Mouse (Mus musculus) midbrain, embryonic 10.5 days (tissue): Measurements from ENCODE around the gene Dck. TPM values are rescaled to one million over a fixed set of nuclear protein-coding genes. Genes with fewer than 3 reads are reported as not detected.

Source experiments
- DNase-seq: peaks from one replicate; pipeline ENCODE4 v3.0.0-alpha.2; 2017; ENCODE audit warnings: low spot score
- H3K27ac ChIP-seq: fragments of 300-500 bp; sonication (generic); replicated peaks from 2 replicates; pipeline ENCODE4 v1.5.1; 2016; ENCODE audit warnings: mild to moderate bottlenecking
- H3K27me3 ChIP-seq: fragments of 300-500 bp; sonication (generic); 2 replicates; pipeline ENCODE4 v1.6.1; 2016; ENCODE audit warnings: low read depth, mild to moderate bottlenecking; ENCODE audit not compliant: poor library complexity, severe bottlenecking
- H3K36me3 ChIP-seq: fragments of 300-500 bp; sonication (generic); 2 replicates; pipeline ENCODE4 v1.6.1; 2016; ENCODE audit warnings: mild to moderate bottlenecking, moderate library complexity
- H3K4me1 ChIP-seq: fragments of 300-500 bp; sonication (generic); 2 replicates; pipeline ENCODE4 v1.6.1; 2016
- H3K4me3 ChIP-seq: fragments of 300-500 bp; sonication (generic); 2 replicates; pipeline ENCODE4 v1.5.1; 2016; ENCODE audit warnings: mild to moderate bottlenecking, moderate library complexity
- H3K9me3 ChIP-seq: fragments of 300-500 bp; sonication (generic); replicated peaks from 2 replicates; pipeline ENCODE4 v1.6.1; 2016; ENCODE audit warnings: mild to moderate bottlenecking
- WGBS: fragments of 180-500 bp; shearing (Covaris S2); methylation state at CpG from one replicate; pipeline ENCODE4 v1.1.7; 2016; 5-methylcytosine and 5-hydroxymethylcytosine counted together
- polyA plus RNA-seq: library from polyadenylated mRNA; unstranded; fragments of >200 nt; fragmentation: Nextera tagmentation; extraction: Ambion mirVana; gene quantifications from 2 replicates; pipeline ENCODE4 v1.2.1, GENCODE M21; 2016

Gene Dck
- polyA plus RNA-seq, 1 experiment from 2014 or later = 119 TPM

- 78% methylated on average over 11 of the region's 11 CpGs for WGBS
- Histone ChIP-seq H3K36me3 (no peaks in the 10 kb centered on the region), H3K9me3 (no peaks in the 10 kb centered on the region), H3K4me3 (no peak overlapping the region), H3K27ac (0 out of 2 replicates have a peak overlapping the region, but pooled peaks have one; percentile 42), H3K27me3 (no peaks in the 10 kb centered on the region), H3K4me1 (peaks cover 9% of the 10 kb centered on the region)
- no peak for DNase-seq
Observed at GRCm38 (mm10) chr5:88796588-88796987, 31.8 kb downstream of the Dck start.

- WGBS = 69% methylated on average over 6 of the region's 6 CpGs
- Histone ChIP-seq H3K27ac (no peak overlapping the region), H3K9me3 (no peaks in the 10 kb centered on the region), H3K36me3 (no peaks in the 10 kb centered on the region), H3K4me3 (no peak overlapping the region), H3K27me3 (no peaks in the 10 kb centered on the region), H3K4me1 (peaks cover 9% of the 10 kb centered on the region)
- no peak for DNase-seq
Observed at GRCm38 (mm10) chr5:88797121-88797520, 32.3 kb downstream of the Dck start.

GRCm38 (mm10) chr5:88805616-88806015 lies 40.8 kb downstream of the Dck start:
- peaks cover 12% of the 10 kb centered on the region for H3K4me1 ChIP-seq
- H3K36me3 ChIP-seq = no peaks in the 10 kb centered on the region
- H3K9me3 ChIP-seq = no peaks in the 10 kb centered on the region
- no peak overlapping the region for H3K4me3 ChIP-seq
- DNase-seq = no peak
- H3K27me3 ChIP-seq = no peaks in the 10 kb centered on the region
- 92% methylated on average over 4 of the region's 4 CpGs for WGBS
- no peak overlapping the region for H3K27ac ChIP-seq

GRCm38 (mm10) chr5:88806278-88806677 lies 41.5 kb downstream of the Dck start:
- 23% methylated on average over 5 of the region's 5 CpGs for WGBS

GRCm38 (mm10) chr5:88807342-88807741 lies 42.5 kb downstream of the Dck start:
- Histone ChIP-seq H3K36me3 (no peaks in the 10 kb centered on the region), H3K4me3 (no peak overlapping the region), H3K9me3 (no peaks in the 10 kb centered on the region), H3K27me3 (no peaks in the 10 kb centered on the region), H3K27ac (no peak overlapping the region), H3K4me1 (peaks cover 12% of the 10 kb centered on the region)
- 42% methylated on average over 9 of the region's 9 CpGs for WGBS
- no peak for DNase-seq

More at GRCm38 (mm10) chr5:88806278-88806677, 41.5 kb downstream of the Dck start:
- no peaks in the 10 kb centered on the region for H3K36me3 ChIP-seq
- H3K27me3 ChIP-seq = no peaks in the 10 kb centered on the region
- no peaks in the 10 kb centered on the region for H3K9me3 ChIP-seq
- peaks cover 12% of the 10 kb centered on the region for H3K4me1 ChIP-seq
- H3K27ac ChIP-seq = no peak overlapping the region
- no peak for DNase-seq
- H3K4me3 ChIP-seq = no peak overlapping the region

- H3K4me3 ChIP-seq = no peak overlapping the region
- H3K27me3 ChIP-seq = no peaks in the 10 kb centered on the region
- no peaks in the 10 kb centered on the region for H3K4me1 ChIP-seq
- no peak for DNase-seq
- no peaks in the 10 kb centered on the region for H3K9me3 ChIP-seq
- 87% methylated on average over 2 of the region's 2 CpGs for WGBS
- no peak overlapping the region for H3K27ac ChIP-seq
- H3K36me3 ChIP-seq = no peaks in the 10 kb centered on the region
Observed at GRCm38 (mm10) chr5:88813188-88813587, 48.4 kb downstream of the Dck start.

- H3K4me1 ChIP-seq = no peaks in the 10 kb centered on the region
- WGBS = 82% methylated on average over 4 of the region's 4 CpGs
- H3K36me3 ChIP-seq = no peaks in the 10 kb centered on the region
- no peak overlapping the region for H3K27ac ChIP-seq
- H3K9me3 ChIP-seq = no peaks in the 10 kb centered on the region
- H3K4me3 ChIP-seq = no peak overlapping the region
- H3K27me3 ChIP-seq = no peaks in the 10 kb centered on the region
- no peak for DNase-seq
Observed at GRCm38 (mm10) chr5:88814552-88814951, 49.8 kb downstream of the Dck start.

GRCm38 (mm10) chr5:88821542-88821941 lies 56.7 kb downstream of the Dck start:
- H3K9me3 ChIP-seq = no peaks in the 10 kb centered on the region
- H3K4me3 ChIP-seq = no peak overlapping the region
- H3K27ac ChIP-seq = no peak overlapping the region
- 90% methylated on average over 1 of the region's 1 CpGs for WGBS
- DNase-seq = no peak
- no peaks in the 10 kb centered on the region for H3K27me3 ChIP-seq
- peaks cover 3% of the 10 kb centered on the region; the same call in 1 of the 2 replicates for H3K4me1 ChIP-seq
- no peaks in the 10 kb centered on the region for H3K36me3 ChIP-seq

- Histone ChIP-seq H3K27ac (no peak overlapping the region), H3K4me3 (no peak overlapping the region), H3K9me3 (no peaks in the 10 kb centered on the region), H3K4me1 (peaks cover 3% of the 10 kb centered on the region; the same call in 1 of the 2 replicates), H3K27me3 (no peaks in the 10 kb centered on the region), H3K36me3 (no peaks in the 10 kb centered on the region)
- no peak for DNase-seq
- WGBS = 87% methylated on average over 10 of the region's 10 CpGs
Observed at GRCm38 (mm10) chr5:88824838-88825237, 60.0 kb downstream of the Dck start.

- H3K27ac ChIP-seq = no peak overlapping the region
- no peak overlapping the region for H3K4me3 ChIP-seq
- no peaks in the 10 kb centered on the region for H3K9me3 ChIP-seq
- peaks cover under 1% of the 10 kb centered on the region; the same call in 1 of the 2 replicates for H3K4me1 ChIP-seq
- 76% methylated on average over 8 of the region's 8 CpGs for WGBS
- no peaks in the 10 kb centered on the region for H3K27me3 ChIP-seq
- no peak for DNase-seq
- no peaks in the 10 kb centered on the region for H3K36me3 ChIP-seq
Observed at GRCm38 (mm10) chr5:88829835-88830571, 65.2 kb downstream of the Dck start.

GRCm38 (mm10) chr5:88830880-88831279 lies 66.1 kb downstream of the Dck start:
- no peak for DNase-seq
- no peak overlapping the region for H3K27ac ChIP-seq
- no peaks in the 10 kb centered on the region for H3K9me3 ChIP-seq
- no peak overlapping the region for H3K4me3 ChIP-seq
- no peaks in the 10 kb centered on the region for H3K4me1 ChIP-seq
- H3K27me3 ChIP-seq = no peaks in the 10 kb centered on the region
- no peaks in the 10 kb centered on the region for H3K36me3 ChIP-seq
- 82% methylated on average over 4 of the region's 4 CpGs for WGBS

- H3K4me3 ChIP-seq = no peak overlapping the region
- no peaks in the 10 kb centered on the region for H3K4me1 ChIP-seq
- no peak for DNase-seq
- no peak overlapping the region for H3K27ac ChIP-seq
- no peaks in the 10 kb centered on the region for H3K36me3 ChIP-seq
- WGBS = 87% methylated on average over 3 of the region's 3 CpGs
- H3K27me3 ChIP-seq = no peaks in the 10 kb centered on the region
- H3K9me3 ChIP-seq = no peaks in the 10 kb centered on the region
Observed at GRCm38 (mm10) chr5:88831935-88832334, 67.1 kb downstream of the Dck start.
